ENCODE assay signal across 24 mouse cellular contexts in the genomic region with DNA sequence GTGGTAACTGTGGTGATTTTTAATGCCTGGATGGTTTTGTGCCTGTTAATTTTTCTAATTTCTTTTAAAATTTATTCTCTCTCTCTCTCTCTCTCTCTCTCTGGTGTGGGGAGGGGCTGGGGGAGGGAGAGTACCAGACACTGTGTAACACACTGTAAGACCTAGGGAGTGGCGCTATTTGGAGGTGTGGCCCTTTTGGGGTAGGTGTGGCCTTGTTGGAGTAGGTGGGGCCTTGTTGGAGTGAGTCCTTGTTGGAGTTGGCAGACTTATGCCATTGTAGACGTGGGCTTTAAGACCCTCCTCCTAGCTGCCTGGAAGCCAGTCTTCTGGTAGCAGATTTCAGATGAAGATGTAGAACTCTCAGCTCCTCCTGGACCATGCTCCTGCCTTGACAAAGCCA.
DNase-seq lines count a peak whose midpoint lies in the region; ATAC-seq lines count a peak whose summit lies in the region.
"Had no signal": no experiment of that assay in that cellular context is flagged by ENCODE, and none has a peak within 500 bp of the region (broad histone marks: within the 10 kb centered on the region; RNA-seq: fewer than 3 reads in every experiment).

No protein-coding gene starts in this region.

- no peaks in the 10 kb centered on the region for H3K9me3 ChIP-seq in forebrain, embryonic 10.5 days
- no peaks in the 10 kb centered on the region for H3K9me3 ChIP-seq in forebrain, embryonic 11.5 days (ENCODE audit: control insufficient read depth, low read length)
- H3K9me3 ChIP-seq in midbrain, embryonic 14.5 days (ENCODE audit: control insufficient read depth, low read length) = no peaks in the 10 kb centered on the region
- H3K9me3 ChIP-seq: G1E had no signal

- H3K4me1 ChIP-seq in forebrain, embryonic 10.5 days = peaks cover 44% of the 10 kb centered on the region
- H3K4me1 ChIP-seq in forebrain, embryonic 11.5 days (replicated peaks; ENCODE audit: control insufficient read depth, insufficient read depth, low read length) = peaks cover 12% of the 10 kb centered on the region
- H3K4me1 ChIP-seq in midbrain, embryonic 14.5 days (ENCODE audit: control insufficient read depth, insufficient read depth, low read length) = peaks cover 13% of the 10 kb centered on the region

- no peak for ATAC-seq in forebrain, embryonic 11.5 days (replicated peaks; ENCODE audit: low FRiP score)
- no peak for ATAC-seq in midbrain, embryonic 14.5 days (ENCODE audit: low FRiP score, low TSS enrichment)
- ATAC-seq: activated CD4-positive, CD25-positive, alpha-beta regulatory T cell, adult 4 months; CD4-positive, CD25-positive, alpha-beta regulatory T cell, adult 4 months; Patski had no signal

- no peak overlapping the region for H3K9ac ChIP-seq in forebrain, embryonic 11.5 days (ENCODE audit: low read length)
- H3K9ac ChIP-seq in midbrain, embryonic 14.5 days (replicated peaks; ENCODE audit: low read length) = no peak overlapping the region

- no peak overlapping the region for H3K4me3 ChIP-seq in forebrain, embryonic 10.5 days
- H3K4me3 ChIP-seq in forebrain, embryonic 11.5 days (ENCODE audit: low read depth, low read length) = no peak overlapping the region
- H3K4me3 ChIP-seq in midbrain, embryonic 14.5 days (replicated peaks; ENCODE audit: low read depth, low read length) = no peak overlapping the region

- no peak for DNase-seq in forebrain, embryonic 10.5 days (ENCODE audit: extremely low spot score, low spot score)
- DNase-seq in forebrain, embryonic 11.5 days (ENCODE audit: low spot score) = no peak
- DNase-seq in ES-CJ7 (ENCODE audit: low read depth, low spot score) (peak; percentile 62), R1 (ENCODE audit: low read depth, low spot score) (peak; percentile 73), ZHBTc4 (ENCODE audit: low read depth, low spot score) (peak; percentile 51)
- DNase-seq in heart, postnatal 4 days = no peak
- DNase-seq in right cerebral cortex, postnatal 10 days (ENCODE audit: low spot score in 2 of 2) = no peak
- DNase-seq in midbrain, embryonic 14.5 days = no peak
- DNase-seq: adrenal gland, adult 2 months; adrenal gland, adult 8-10 months; adrenal gland, postnatal 10 days; adrenal gland, postnatal 14 days; adrenal gland, postnatal 25 days; adrenal gland, postnatal 36 days; B cell, adult 2 months; cerebellum, adult 11 months; cerebellum, adult 11-12 months; cerebellum, adult 18-20 months; cerebellum, adult 2 months; cerebellum, adult 8-10 months had no signal

- no peaks in the 10 kb centered on the region for H3K36me3 ChIP-seq in forebrain, embryonic 10.5 days (replicated peaks)
- no peaks in the 10 kb centered on the region for H3K36me3 ChIP-seq in forebrain, embryonic 11.5 days (ENCODE audit: control insufficient read depth, insufficient read depth, low read length)
- H3K36me3 ChIP-seq in midbrain, embryonic 14.5 days (ENCODE audit: control insufficient read depth, insufficient read depth, low read length) = no peaks in the 10 kb centered on the region
- H3K36me3 ChIP-seq: G1E had no signal

- peak overlapping the region; percentile 48; the same call in 1 of the 2 replicates for H3K27ac ChIP-seq in forebrain, embryonic 10.5 days
- no peak overlapping the region for H3K27ac ChIP-seq in forebrain, embryonic 11.5 days (ENCODE audit: low read depth, low read length)
- H3K27ac ChIP-seq in midbrain, embryonic 14.5 days (replicated peaks; ENCODE audit: low read depth, low read length) = no peak overlapping the region

- 94% methylated on average over 2 of the region's 2 CpGs for WGBS in forebrain, embryonic 10.5 days
- 94% methylated on average over 2 of the region's 2 CpGs for WGBS in forebrain, embryonic 11.5 days
- WGBS in midbrain, embryonic 14.5 days = 88% methylated on average over 2 of the region's 2 CpGs

- peaks cover 91% of the 10 kb centered on the region for H3K27me3 ChIP-seq in forebrain, embryonic 10.5 days (ENCODE audit: poor library complexity, severe bottlenecking)
- peaks cover 5% of the 10 kb centered on the region; the same call in 1 of the 2 replicates for H3K27me3 ChIP-seq in forebrain, embryonic 11.5 days (ENCODE audit: control insufficient read depth, insufficient read depth, low read length)
- H3K27me3 ChIP-seq in midbrain, embryonic 14.5 days (ENCODE audit: control insufficient read depth, insufficient read depth, low read length) = peaks cover 20% of the 10 kb centered on the region; the same call in 1 of the 2 replicates

- H3K4me2 ChIP-seq in forebrain, embryonic 11.5 days (ENCODE audit: low read depth, low read length, severe bottlenecking) = no peak overlapping the region
- H3K4me2 ChIP-seq in midbrain, embryonic 14.5 days (ENCODE audit: low read length) = no peak overlapping the region

Comparison
In these comparisons a context has a peak if more than half of its experiments do, and no peak if none do; other contexts are left out.
1. DNase-seq: peak in ES-CJ7 (single experiment), R1 (single experiment) and ZHBTc4 (single experiment); none in forebrain, embryonic 10.5 days (single experiment), forebrain, embryonic 11.5 days (single experiment), heart, postnatal 4 days (single experiment), right cerebral cortex, postnatal 10 days (0 of 2) and midbrain, embryonic 14.5 days (single experiment).